Mouse (Mus musculus): ENCODE results near the gene Mtmr2.

GRCm38 (mm10) chr9:13703100-13703499 lies 45.1 kb upstream of the Mtmr2 start:
- TF ChIP-seq POLR2A (IDR thresholded peaks at IDR 0.05; ENCODE audit: borderline replicate concordance, insufficient read depth, low read length) (no peak), CTCF (IDR thresholded peaks at IDR 0.05; ENCODE audit: borderline replicate concordance, insufficient read depth, low read depth, low read length) (no peak)

All from cerebellum, adult 2 months (tissue).